8 mouse cellular contexts compared by ENCODE assay signal in the genomic region with DNA sequence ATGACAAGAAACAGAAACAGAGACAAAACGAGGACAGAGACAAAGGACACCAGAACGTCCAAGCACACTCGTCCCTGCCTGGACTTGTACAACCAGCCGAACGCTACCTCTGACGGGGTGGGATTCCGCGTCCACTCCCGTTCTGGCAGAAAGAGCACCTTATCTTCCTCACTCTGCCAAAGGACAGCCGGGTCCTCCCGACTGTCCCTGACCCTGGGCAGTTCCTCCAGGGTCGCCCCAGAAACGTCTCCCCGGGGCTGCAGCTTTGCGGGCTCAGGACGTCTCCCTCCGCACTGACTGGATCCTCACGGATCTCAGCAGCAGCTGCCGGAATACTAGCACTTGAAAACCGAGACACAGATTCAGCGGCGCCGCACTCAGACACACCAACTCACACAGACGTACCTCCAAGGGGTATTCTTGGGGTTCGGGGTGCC.
A peak's percentile ranks its signal among the peaks of the same experiment; 100 is the strongest.
DNase-seq lines count a peak whose midpoint lies in the region; ATAC-seq lines count a peak whose summit lies in the region.

No protein-coding gene starts in this region.

- peaks cover 21% of the 10 kb centered on the region for H3K27me3 ChIP-seq in hindbrain, embryonic 13.5 days
- no peaks in the 10 kb centered on the region for H3K27me3 ChIP-seq in stomach, embryonic 16.5 days (ENCODE audit: control insufficient read depth, insufficient read depth, low read length)

- H3K27ac ChIP-seq in hindbrain, embryonic 13.5 days, result no peak overlapping the region
- no peak overlapping the region for H3K27ac ChIP-seq in stomach, embryonic 16.5 days (ENCODE audit: low read length)

- peaks cover 57% of the 10 kb centered on the region for H3K9me3 ChIP-seq in hindbrain, embryonic 13.5 days
- H3K9me3 ChIP-seq in stomach, embryonic 16.5 days (replicated peaks; ENCODE audit: control insufficient read depth, low read length), result peaks cover 54% of the 10 kb centered on the region

- H3K4me2 ChIP-seq in hindbrain, embryonic 13.5 days, result no peak overlapping the region
- H3K4me2 ChIP-seq in stomach, embryonic 16.5 days (ENCODE audit: low read depth, low read length), result no peak overlapping the region

- peak; percentile 49 for ATAC-seq in cerebellum, adult (ENCODE audit: insufficient number of reproducible peaks, low FRiP score, low TSS enrichment)
- peak; percentile 57 for ATAC-seq in hindbrain, embryonic 13.5 days (ENCODE audit: low FRiP score)
- ATAC-seq in megakaryocyte, adult 5-6 weeks (ENCODE audit: poor library complexity, severe bottlenecking), result peak; percentile 28; the same call in 1 of the 2 replicates
- peak; percentile 73 for ATAC-seq in stomach, embryonic 16.5 days (ENCODE audit: insufficient read depth, low FRiP score)

- 72% methylated on average over 25 of the region's 25 CpGs for WGBS in hindbrain, embryonic 13.5 days
- WGBS in stomach, embryonic 16.5 days, result 71% methylated on average over 25 of the region's 25 CpGs

- no peaks in the 10 kb centered on the region for H3K4me1 ChIP-seq in hindbrain, embryonic 13.5 days (replicated peaks)
- no peaks in the 10 kb centered on the region for H3K4me1 ChIP-seq in stomach, embryonic 16.5 days (ENCODE audit: control insufficient read depth, insufficient read depth, low read length)

- no peak for DNase-seq in cerebellum, adult 11-12 months
- peak; percentile 40 for DNase-seq in urinary bladder, postnatal 10 days (ENCODE audit: low spot score)
- DNase-seq in urinary bladder, postnatal 36 days (ENCODE audit: low spot score in 2 of 2), result no peak
- no peak for DNase-seq in adrenal gland, postnatal 36 days

- H3K36me3 ChIP-seq in hindbrain, embryonic 13.5 days, result peaks cover 45% of the 10 kb centered on the region
- peaks cover 26% of the 10 kb centered on the region; the same call in 1 of the 2 replicates for H3K36me3 ChIP-seq in stomach, embryonic 16.5 days (ENCODE audit: control insufficient read depth, insufficient read depth, low read length)

- peak overlapping the region; percentile 5 for H3K4me3 ChIP-seq in hindbrain, embryonic 13.5 days
- no peak overlapping the region for H3K4me3 ChIP-seq in stomach, embryonic 16.5 days (replicated peaks; ENCODE audit: low read length)

- H3K9ac ChIP-seq in hindbrain, embryonic 13.5 days, result no peak overlapping the region
- H3K9ac ChIP-seq in stomach, embryonic 16.5 days (ENCODE audit: low read length), result no peak overlapping the region
